Mouse (Mus musculus) testis, adult 2 months (tissue): ENCODE data around the gene Zfp974.
"Not testable (repeated sequence)": the region's sequence is repeated elsewhere in the genome, so short reads cannot be mapped to it uniquely, and the experiment has no call there.

Experiments used
- CTCF ChIP-seq: fragments of 200-500 bp; IDR thresholded peaks from 2 replicates; pipeline ENCODE4 v1.5.1; 2012; ENCODE audit warnings: low read depth, mild to moderate bottlenecking, inconsistent platforms, low read length, moderate library complexity; ENCODE audit not compliant: control insufficient read depth, insufficient read depth, insufficient replicate concordance
- POLR2A ChIP-seq: fragments of 200-500 bp; IDR thresholded peaks from 2 replicates; pipeline ENCODE4 v1.6.1; 2012; ENCODE audit warnings: low read depth, mild to moderate bottlenecking, inconsistent platforms, low read length, moderate library complexity; ENCODE audit not compliant: control insufficient read depth

GRCm38 (mm10) chr7:27927041-27927440, 2.2 kb downstream of the Zfp974 start:
- TF ChIP-seq CTCF, POLR2A: not testable (repeated sequence)
